Mouse (Mus musculus) midbrain, embryonic 15.5 days (tissue): ENCODE data around the gene Srek1. TPM values are rescaled to one million over a fixed set of nuclear protein-coding genes. Genes with fewer than 3 reads are reported as not detected.

ENCODE experiments used
- ATAC-seq: fragments of 200-750 bp; cut with Nextera tagmentation; replicated peaks from 2 replicates; pipeline ENCODE4 v1.8.0; 2017; ENCODE audit warnings: moderate TSS enrichment
- H3K27ac ChIP-seq: fragments of 300-500 bp; sonication (generic); 2 replicates; pipeline ENCODE4 v1.5.1; 2015; ENCODE audit warnings: mild to moderate bottlenecking, inconsistent platforms
- H3K27me3 ChIP-seq: fragments of 300-500 bp; sonication (generic); replicated peaks from 2 replicates; pipeline ENCODE4 v1.6.1; 2015; ENCODE audit warnings: inconsistent platforms
- H3K36me3 ChIP-seq: fragments of 300-500 bp; sonication (generic); replicated peaks from 2 replicates; pipeline ENCODE4 v1.6.1; 2015; ENCODE audit warnings: inconsistent platforms
- H3K4me1 ChIP-seq: fragments of 300-500 bp; sonication (generic); 2 replicates; pipeline ENCODE4 v1.6.1; 2015; ENCODE audit warnings: inconsistent platforms
- H3K4me2 ChIP-seq: fragments of 300-500 bp; sonication (generic); 2 replicates; pipeline ENCODE4 v1.6.1; 2015; ENCODE audit warnings: inconsistent platforms, mild to moderate bottlenecking, moderate library complexity
- H3K4me3 ChIP-seq: fragments of 300-500 bp; sonication (generic); 2 replicates; pipeline ENCODE4 v1.5.1; 2015; ENCODE audit warnings: mild to moderate bottlenecking, inconsistent platforms
- H3K9ac ChIP-seq: fragments of 300-500 bp; sonication (generic); 2 replicates; pipeline ENCODE4 v1.6.1; 2015; ENCODE audit warnings: mild to moderate bottlenecking, inconsistent platforms
- H3K9me3 ChIP-seq: fragments of 300-500 bp; sonication (generic); 2 replicates; pipeline ENCODE4 v1.6.1; 2016; ENCODE audit warnings: inconsistent platforms
- WGBS: fragments of 180-500 bp; shearing (Covaris S2); methylation state at CpG from one replicate; pipeline ENCODE4 v1.1.7; 2015; ENCODE audit warnings: mixed read lengths; 5-methylcytosine and 5-hydroxymethylcytosine counted together
- polyA plus RNA-seq: library from polyadenylated mRNA; unstranded; fragments of >200 nt; fragmentation: Nextera tagmentation; extraction: Ambion mirVana; gene quantifications from 2 replicates; pipeline ENCODE4 v1.2.1, GENCODE M21; 2015

Gene Srek1
- polyA plus RNA-seq, 1 experiment from 2014 or later: 76.6 TPM

DNA sequence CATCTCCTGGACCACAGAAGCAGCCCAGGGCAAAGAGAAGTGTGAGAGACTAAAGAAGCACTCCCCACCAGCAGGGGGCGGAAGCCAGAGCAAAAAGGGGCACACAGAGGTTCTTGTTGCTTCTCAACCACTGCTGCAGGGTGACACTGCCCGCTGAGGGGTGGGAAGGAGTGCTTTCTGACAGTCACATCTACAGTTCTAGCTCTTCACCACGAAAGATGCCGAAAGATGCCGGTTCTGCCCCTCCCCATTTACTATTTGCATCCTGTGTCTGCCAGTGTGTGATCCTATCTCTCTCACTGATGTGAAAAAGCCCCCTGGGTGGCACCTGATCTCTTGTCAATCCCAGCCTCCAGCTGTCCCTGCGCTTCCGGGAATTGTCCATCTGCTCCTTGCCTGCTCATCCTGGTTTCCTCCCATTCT is 64.0 kb downstream of the Srek1 start:
- H3K9ac ChIP-seq: no peak overlapping the region
- no peaks in the 10 kb centered on the region for H3K4me1 ChIP-seq
- no peak for ATAC-seq
- no peaks in the 10 kb centered on the region for H3K9me3 ChIP-seq
- H3K27ac ChIP-seq: no peak overlapping the region
- 54% methylated on average over 7 of the region's 7 CpGs for WGBS
- H3K36me3 ChIP-seq: no peaks in the 10 kb centered on the region
- no peak overlapping the region for H3K4me2 ChIP-seq
- no peaks in the 10 kb centered on the region for H3K27me3 ChIP-seq
- H3K4me3 ChIP-seq: no peak overlapping the region

DNA sequence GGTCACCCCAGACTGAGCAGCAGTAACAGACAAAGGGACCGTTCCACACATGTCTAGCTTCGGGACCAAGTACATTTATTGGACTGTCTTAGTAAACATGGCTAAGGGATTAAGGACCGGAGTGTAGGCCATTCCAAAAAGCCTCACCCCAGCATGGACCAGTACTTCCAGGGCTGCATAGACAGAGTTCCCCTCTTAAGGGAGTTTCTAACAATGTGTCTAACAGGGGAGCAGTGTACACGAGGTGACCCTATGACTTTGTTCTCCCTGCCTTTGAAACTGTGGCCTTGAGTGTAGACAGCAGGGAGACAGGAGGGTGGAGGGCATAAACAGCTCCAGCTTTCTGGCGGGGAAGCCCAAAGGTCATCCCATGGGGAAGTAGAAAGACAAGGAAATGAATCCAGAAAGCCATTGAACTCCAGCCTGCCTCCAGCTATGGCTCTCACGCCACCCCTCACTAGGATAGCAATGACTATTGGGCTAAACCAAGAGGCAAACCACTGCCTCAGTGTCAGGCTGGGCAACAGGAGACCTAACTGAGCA is 68.9 kb downstream of the Srek1 start:
- Histone ChIP-seq H3K27ac (no peak overlapping the region), H3K27me3 (no peaks in the 10 kb centered on the region), H3K4me2 (no peak overlapping the region), H3K36me3 (no peaks in the 10 kb centered on the region), H3K9me3 (no peaks in the 10 kb centered on the region), H3K4me3 (no peak overlapping the region), H3K4me1 (peaks cover 5% of the 10 kb centered on the region; the same call in 1 of the 2 replicates), H3K9ac (no peak overlapping the region)
- no peak for ATAC-seq
- 71% methylated on average over 6 of the region's 6 CpGs for WGBS

DNA sequence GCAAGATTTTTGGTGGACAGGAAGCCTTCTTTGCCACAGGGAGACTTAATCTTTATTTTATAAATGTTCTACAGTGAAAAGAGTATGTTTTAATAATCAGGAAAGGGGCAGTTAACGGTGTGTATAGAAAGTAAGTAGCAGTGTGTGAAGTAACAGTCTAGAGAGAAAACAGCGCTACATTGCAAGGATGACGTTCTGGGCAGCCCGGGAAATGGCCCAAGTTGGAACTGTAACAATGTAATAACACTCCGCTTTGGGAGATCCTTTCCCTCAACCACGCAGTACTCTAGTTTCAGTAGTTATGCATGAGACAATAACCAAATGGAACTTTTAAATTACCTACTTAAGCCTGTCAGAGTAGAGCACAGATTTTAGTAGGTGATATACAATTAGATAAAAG is 70.6 kb downstream of the Srek1 start:
- H3K4me3 ChIP-seq: no peak overlapping the region
- no peaks in the 10 kb centered on the region for H3K36me3 ChIP-seq
- peaks cover 5% of the 10 kb centered on the region; the same call in 1 of the 2 replicates for H3K4me1 ChIP-seq
- no peaks in the 10 kb centered on the region for H3K27me3 ChIP-seq
- no peak overlapping the region for H3K9ac ChIP-seq
- ATAC-seq: peak; percentile 75
- no peak overlapping the region for H3K4me2 ChIP-seq
- H3K9me3 ChIP-seq: no peaks in the 10 kb centered on the region
- WGBS: 59% methylated on average over 6 of the region's 6 CpGs
- H3K27ac ChIP-seq: no peak overlapping the region

DNA sequence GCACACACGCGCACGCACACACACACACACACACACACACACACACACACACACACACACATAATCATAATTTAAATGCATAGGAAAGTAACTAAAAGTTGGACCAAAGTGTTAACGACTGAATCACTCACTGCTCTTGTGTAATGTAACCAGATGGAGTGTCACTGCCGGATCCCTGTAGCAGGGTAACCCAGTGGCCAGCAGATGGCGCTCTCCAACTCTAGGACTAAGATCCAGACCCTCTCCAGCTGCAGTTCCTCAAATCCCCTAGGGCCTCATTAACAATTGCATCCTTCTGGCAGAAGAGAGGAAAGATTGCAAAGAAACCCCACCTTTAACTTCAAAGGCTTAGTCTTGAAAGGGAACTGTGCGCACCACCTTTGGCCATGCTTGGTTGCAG is 71.0 kb downstream of the Srek1 start:
- Histone ChIP-seq H3K4me1 (peaks cover 5% of the 10 kb centered on the region; the same call in 1 of the 2 replicates), H3K9ac (no peak overlapping the region), H3K4me3 (no peak overlapping the region), H3K27me3 (no peaks in the 10 kb centered on the region), H3K9me3 (no peaks in the 10 kb centered on the region), H3K4me2 (no peak overlapping the region), H3K27ac (no peak overlapping the region), H3K36me3 (no peaks in the 10 kb centered on the region)
- WGBS: 37% methylated on average over 7 of the region's 7 CpGs
- ATAC-seq: peak; percentile 92

DNA sequence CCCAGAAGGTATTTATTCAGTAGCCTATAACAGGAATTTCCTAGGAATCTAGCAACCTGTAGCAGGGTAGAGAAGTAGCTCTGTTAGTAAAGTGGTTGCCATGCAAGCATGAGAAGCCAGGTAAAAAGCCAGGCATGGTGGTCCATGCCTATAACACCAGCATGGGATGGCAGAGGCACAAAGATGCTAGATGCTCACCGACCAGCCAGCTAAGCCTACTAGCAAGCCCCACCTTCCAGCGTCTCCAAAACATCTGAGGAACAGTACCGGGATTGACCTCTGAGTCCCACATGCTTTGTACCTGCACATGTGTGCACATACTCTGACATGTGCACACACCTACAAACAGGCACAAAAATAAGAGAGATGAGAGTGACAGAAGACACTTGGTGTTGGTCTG is 72.1 kb downstream of the Srek1 start:
- H3K9ac ChIP-seq: no peak overlapping the region

DNA sequence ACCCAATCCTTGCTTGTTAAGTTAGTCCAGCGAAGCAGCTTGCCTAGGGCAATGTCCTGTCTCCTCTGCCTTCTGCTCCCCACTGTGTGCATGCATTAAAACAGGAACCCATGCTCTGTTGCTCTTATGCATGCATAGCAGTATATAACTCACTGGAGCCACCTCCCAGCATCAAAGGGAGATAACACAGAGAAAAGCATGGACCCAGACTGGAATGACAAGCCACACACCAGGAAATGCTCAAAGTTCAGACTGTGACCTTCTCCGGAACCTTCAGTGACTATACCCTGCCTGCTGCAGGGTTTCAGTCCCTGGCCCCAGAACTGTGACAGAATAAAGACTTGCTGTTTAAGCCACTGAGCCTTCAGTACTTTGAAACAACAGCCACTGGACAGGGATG is 73.7 kb downstream of the Srek1 start:
- Histone ChIP-seq H3K9me3 (no peaks in the 10 kb centered on the region), H3K4me1 (peaks cover 5% of the 10 kb centered on the region; the same call in 1 of the 2 replicates), H3K27me3 (no peaks in the 10 kb centered on the region), H3K4me2 (no peak overlapping the region), H3K9ac (no peak overlapping the region), H3K27ac (no peak overlapping the region), H3K4me3 (no peak overlapping the region), H3K36me3 (no peaks in the 10 kb centered on the region)
- ATAC-seq: no peak
- 77% methylated on average over 2 of the region's 2 CpGs for WGBS

More for the DNA sequence above, 72.1 kb downstream of the Srek1 start:
- Histone ChIP-seq H3K27ac (no peak overlapping the region), H3K27me3 (no peaks in the 10 kb centered on the region), H3K4me1 (peaks cover 5% of the 10 kb centered on the region; the same call in 1 of the 2 replicates), H3K36me3 (no peaks in the 10 kb centered on the region), H3K9me3 (no peaks in the 10 kb centered on the region), H3K4me2 (no peak overlapping the region), H3K4me3 (no peak overlapping the region)
- ATAC-seq: no peak
- WGBS: 80% methylated on average over 3 of the region's 3 CpGs

DNA sequence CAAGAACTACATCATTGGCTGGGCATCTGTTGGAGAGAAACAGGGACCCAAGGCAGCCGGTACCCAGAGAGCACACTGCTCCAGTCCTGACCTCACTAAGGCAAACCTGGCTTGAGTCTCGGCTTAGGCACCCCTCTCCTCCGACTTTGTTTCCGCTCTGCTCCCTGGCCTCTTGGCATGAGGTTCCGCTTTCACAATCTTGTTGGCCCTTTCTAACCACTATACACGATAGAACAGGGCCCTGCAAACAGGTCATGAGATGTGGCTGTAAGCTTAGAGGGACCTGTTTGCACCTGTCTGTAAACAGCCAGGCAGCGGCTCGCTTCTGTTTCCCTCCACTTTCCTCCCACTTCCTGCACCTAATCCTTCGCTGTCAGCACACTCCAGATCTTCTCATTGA is 76.4 kb downstream of the Srek1 start:
- ATAC-seq: no peak
- Histone ChIP-seq H3K9ac (no peak overlapping the region), H3K9me3 (no peaks in the 10 kb centered on the region), H3K27ac (no peak overlapping the region), H3K4me1 (no peaks in the 10 kb centered on the region), H3K4me2 (no peak overlapping the region), H3K27me3 (no peaks in the 10 kb centered on the region), H3K36me3 (no peaks in the 10 kb centered on the region), H3K4me3 (no peak overlapping the region)
- 78% methylated on average over 9 of the region's 9 CpGs for WGBS

DNA sequence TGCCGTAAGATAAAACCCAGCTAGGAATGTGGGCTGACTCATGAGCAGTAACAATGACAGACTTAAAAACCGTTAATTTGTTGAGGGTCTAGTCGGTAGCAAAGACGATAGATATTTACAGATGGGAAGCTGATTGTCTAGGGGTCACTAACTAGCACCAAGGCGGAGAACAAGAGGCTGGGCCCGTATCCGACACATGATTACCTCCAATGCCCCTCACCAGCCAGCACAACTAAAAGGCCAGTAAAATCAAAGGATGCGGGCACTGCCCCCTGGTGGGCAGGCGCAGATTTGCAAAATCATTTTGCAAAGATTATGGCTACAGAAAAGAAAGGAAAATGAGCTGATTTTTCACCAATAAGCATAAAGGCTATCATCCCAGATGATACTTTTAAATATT is 78.2 kb downstream of the Srek1 start:
- 46% methylated on average over 9 of the region's 9 CpGs for WGBS
- H3K27ac ChIP-seq: no peak overlapping the region
- no peak overlapping the region for H3K9ac ChIP-seq
- H3K36me3 ChIP-seq: no peaks in the 10 kb centered on the region
- no peaks in the 10 kb centered on the region for H3K9me3 ChIP-seq
- no peaks in the 10 kb centered on the region for H3K27me3 ChIP-seq
- no peak overlapping the region for H3K4me2 ChIP-seq
- H3K4me1 ChIP-seq: no peaks in the 10 kb centered on the region
- no peak for ATAC-seq
- no peak overlapping the region for H3K4me3 ChIP-seq

DNA sequence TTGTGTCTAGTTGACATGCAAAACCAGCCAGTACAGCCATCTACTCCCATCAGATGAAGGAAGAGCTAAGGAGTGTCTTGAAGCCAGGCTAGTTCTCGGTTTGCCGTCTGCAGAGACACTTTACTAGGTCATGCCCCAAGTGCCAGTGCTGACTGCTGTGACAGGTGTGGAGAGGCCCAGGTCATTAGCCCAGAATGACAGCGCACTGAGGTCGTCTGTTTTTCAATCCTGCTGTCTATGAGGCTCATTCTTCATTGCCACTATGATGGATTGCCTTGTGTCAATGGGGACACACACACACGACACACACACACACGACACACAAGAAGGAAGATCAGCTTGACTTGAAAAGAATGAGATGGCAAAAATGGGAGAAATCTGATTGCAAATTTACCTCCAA is 79.0 kb downstream of the Srek1 start:
- no peak overlapping the region for H3K4me2 ChIP-seq
- H3K9me3 ChIP-seq: no peaks in the 10 kb centered on the region
- H3K27me3 ChIP-seq: no peaks in the 10 kb centered on the region
- no peak overlapping the region for H3K4me3 ChIP-seq
- WGBS: 90% methylated on average over 6 of the region's 6 CpGs
- no peaks in the 10 kb centered on the region for H3K4me1 ChIP-seq
- no peak for ATAC-seq
- H3K36me3 ChIP-seq: no peaks in the 10 kb centered on the region
- H3K9ac ChIP-seq: no peak overlapping the region
- H3K27ac ChIP-seq: no peak overlapping the region

Other genes with a start within 250 kb of the Srek1 start
- 7.9 and 8.3 TPM in 2 replicates for gene Erbin, start 145.9 kb upstream of the Srek1 start, polyA plus RNA-seq